Mouse (Mus musculus): Measurements from ENCODE around the gene Prdm11.

Prdm11 gene

GRCm38 (mm10) chr2:93012976-93013375, 33.0 kb downstream of the Prdm11 start:
- no peak for DNase-seq (ENCODE audit: low read depth, low spot score)

GRCm38 (mm10) chr2:93011933-93012332, 34.0 kb downstream of the Prdm11 start:
- no peak for DNase-seq (ENCODE audit: low read depth, low spot score)

- no peak for DNase-seq (ENCODE audit: low read depth, low spot score)
Measured at GRCm38 (mm10) chr2:93011465-93011864, 34.5 kb downstream of the Prdm11 start.

- DNase-seq (ENCODE audit: low read depth, low spot score), result no peak
Measured at GRCm38 (mm10) chr2:93007967-93008685, 37.8 kb downstream of the Prdm11 start.

GRCm38 (mm10) chr2:93005028-93005427, 40.9 kb downstream of the Prdm11 start:
- no peak for DNase-seq (ENCODE audit: low read depth, low spot score)

GRCm38 (mm10) chr2:92991976-92992375, 54.0 kb downstream of the Prdm11 start:
- DNase-seq (ENCODE audit: low read depth, low spot score), result peak; percentile 44

- no peak for DNase-seq (ENCODE audit: low read depth, low spot score)
Measured at GRCm38 (mm10) chr2:92989593-92989992, 56.4 kb downstream of the Prdm11 start.

GRCm38 (mm10) chr2:92987901-92988631, 57.9 kb downstream of the Prdm11 start:
- DNase-seq (ENCODE audit: low read depth, low spot score), result peak; percentile 45

- DNase-seq (ENCODE audit: low read depth, low spot score), result no peak
Measured at GRCm38 (mm10) chr2:92987108-92987618, 58.8 kb downstream of the Prdm11 start.

- DNase-seq (ENCODE audit: low read depth, low spot score), result no peak
Measured at GRCm38 (mm10) chr2:92985600-92985999, 60.4 kb downstream of the Prdm11 start.

- no peak for DNase-seq (ENCODE audit: low read depth, low spot score)
Measured at GRCm38 (mm10) chr2:92985171-92985570, 60.8 kb downstream of the Prdm11 start.

- no peak for DNase-seq (ENCODE audit: low read depth, low spot score)
Measured at GRCm38 (mm10) chr2:92984321-92985108, 61.5 kb downstream of the Prdm11 start.

- DNase-seq (ENCODE audit: low read depth, low spot score), result no peak
Measured at GRCm38 (mm10) chr2:92983273-92983620, 62.7 kb downstream of the Prdm11 start.

GRCm38 (mm10) chr2:92982591-92983272, 63.2 kb downstream of the Prdm11 start:
- no peak for DNase-seq (ENCODE audit: low read depth, low spot score)

- no peak for DNase-seq (ENCODE audit: low read depth, low spot score)
Measured at GRCm38 (mm10) chr2:92980165-92980564, 65.8 kb downstream of the Prdm11 start.

- no peak for DNase-seq (ENCODE audit: low read depth, low spot score)
Measured at GRCm38 (mm10) chr2:92975031-92975790, 70.8 kb downstream of the Prdm11 start.

- no peak for DNase-seq (ENCODE audit: low read depth, low spot score)
Measured at GRCm38 (mm10) chr2:92973646-92974045, 72.3 kb downstream of the Prdm11 start.

GRCm38 (mm10) chr2:92972071-92972470, 73.9 kb downstream of the Prdm11 start:
- DNase-seq (ENCODE audit: low read depth, low spot score), result no peak

GRCm38 (mm10) chr2:92971536-92971935, 74.4 kb downstream of the Prdm11 start:
- DNase-seq (ENCODE audit: low read depth, low spot score), result no peak

- no peak for DNase-seq (ENCODE audit: low read depth, low spot score)
Measured at GRCm38 (mm10) chr2:92971069-92971468, 74.9 kb downstream of the Prdm11 start.

GRCm38 (mm10) chr2:92967839-92968166, 78.2 kb downstream of the Prdm11 start:
- DNase-seq (ENCODE audit: low read depth, low spot score), result no peak
